Mouse (Mus musculus) C2C12 (cell line): ENCODE measurements at regions not wholly inside any gene's neighbourhood (a gene's known extent, or its start where the extent isn't known, plus 50 kb on each side); places are given as distances from the start of the nearest gene placed in this dataset.
"Not testable (repeated sequence)": the region's sequence is repeated elsewhere in the genome, so short reads cannot be mapped to it uniquely, and the experiment has no call there.

Experiments used
- H3K27me3 ChIP-seq: one replicate; pipeline ENCODE4 v1.6.1; 2011; ENCODE audit not compliant: control insufficient read depth, insufficient read depth, insufficient read length
- H3K36me3 ChIP-seq: one replicate; pipeline ENCODE4 v1.6.1; 2011; ENCODE audit not compliant: control insufficient read depth, insufficient read depth
- H3K4me3 ChIP-seq: one replicate; pipeline ENCODE4 v1.5.1; 2011; ENCODE audit warnings: mild to moderate bottlenecking, control low read depth; ENCODE audit not compliant: poor library complexity, insufficient read depth, severe bottlenecking
- H3K79me2 ChIP-seq: one replicate; pipeline ENCODE4 v1.6.1; 2011; ENCODE audit not compliant: control insufficient read depth, insufficient read depth
- H3K79me3 ChIP-seq: one replicate; pipeline ENCODE4 v1.6.1; 2011; ENCODE audit warnings: low read depth, control low read depth
- H3ac ChIP-seq: one replicate; pipeline ENCODE3; 2011; ENCODE audit warnings: low read depth; ENCODE audit not compliant: control insufficient read depth, insufficient read length
- CEBPB ChIP-seq: IDR thresholded peaks from one replicate; pipeline ENCODE4 v1.6.1; 2011; ENCODE audit warnings: low read depth, mild to moderate bottlenecking, control low read depth, moderate library complexity
- CTCF ChIP-seq: IDR thresholded peaks from one replicate; pipeline ENCODE4 v1.5.1; 2011; ENCODE audit not compliant: control insufficient read depth, insufficient read depth, insufficient read length
- FOSL1 ChIP-seq: IDR thresholded peaks from one replicate; pipeline ENCODE4 v1.8.0; 2011; ENCODE audit warnings: mild to moderate bottlenecking, low read length; ENCODE audit not compliant: poor library complexity, insufficient read depth, severe bottlenecking
- MAX ChIP-seq: IDR thresholded peaks from one replicate; pipeline ENCODE4 v1.6.1; 2011; ENCODE audit warnings: mild to moderate bottlenecking, control low read depth
- MYOD1 ChIP-seq: IDR thresholded peaks from one replicate; pipeline ENCODE4 v1.6.1; 2011; ENCODE audit warnings: low read depth; ENCODE audit not compliant: control insufficient read depth, insufficient read length
- MYOG ChIP-seq: IDR thresholded peaks from one replicate; pipeline ENCODE4 v1.6.1; 2011; ENCODE audit not compliant: control insufficient read depth, insufficient read length; ENCODE audit errors: extremely low read depth
- USF1 ChIP-seq: IDR thresholded peaks from one replicate; pipeline ENCODE4 v1.6.1; 2011; ENCODE audit warnings: low read depth, mild to moderate bottlenecking, control low read depth, moderate library complexity

- not testable (repeated sequence) for H3ac ChIP-seq, H3K4me3 ChIP-seq, H3K79me3 ChIP-seq, H3K36me3 ChIP-seq, H3K79me2 ChIP-seq, H3K27me3 ChIP-seq
- TF ChIP-seq FOSL1: peak; percentile 44
- TF ChIP-seq MYOD1: peak; percentile 88
- peak; percentile 81 for TF ChIP-seq CEBPB
These were observed 1110.4 kb downstream of the Basp1 start for GRCm38 (mm10) chr15:24303123-24303522.

DNA sequence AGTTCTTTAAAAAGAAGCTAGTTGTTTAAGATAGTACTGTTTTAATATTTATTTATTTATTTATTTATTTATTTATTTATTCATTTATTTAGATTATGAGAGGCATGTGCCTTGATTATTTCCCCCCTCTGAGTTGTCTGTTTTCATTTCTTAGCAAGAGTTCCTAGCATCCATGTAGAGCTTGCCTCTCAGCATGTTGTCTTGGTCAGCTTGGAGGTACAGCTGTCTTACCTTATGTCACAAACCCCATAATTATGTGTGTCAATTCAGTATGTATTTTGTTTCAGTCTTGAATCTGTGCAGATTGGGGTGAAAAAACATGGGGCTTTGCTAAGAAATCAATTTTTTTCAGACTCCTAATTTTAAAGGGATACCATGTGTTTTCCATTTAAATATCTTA is 1116.3 kb downstream of the Basp1 start:
- no peak for TF ChIP-seq CEBPB
- TF ChIP-seq FOSL1: no peak
- TF ChIP-seq MAX: no peak
- no peak for TF ChIP-seq USF1
- no peak for TF ChIP-seq CTCF
- TF ChIP-seq MYOD1: no peak
- TF ChIP-seq MYOG: no peak
- Histone ChIP-seq H3ac (no peak overlapping the region), H3K27me3 (no peaks in the 10 kb centered on the region), H3K79me2 (no peaks in the 10 kb centered on the region), H3K36me3 (no peaks in the 10 kb centered on the region), H3K79me3 (no peaks in the 10 kb centered on the region), H3K4me3 (no peak overlapping the region)

DNA sequence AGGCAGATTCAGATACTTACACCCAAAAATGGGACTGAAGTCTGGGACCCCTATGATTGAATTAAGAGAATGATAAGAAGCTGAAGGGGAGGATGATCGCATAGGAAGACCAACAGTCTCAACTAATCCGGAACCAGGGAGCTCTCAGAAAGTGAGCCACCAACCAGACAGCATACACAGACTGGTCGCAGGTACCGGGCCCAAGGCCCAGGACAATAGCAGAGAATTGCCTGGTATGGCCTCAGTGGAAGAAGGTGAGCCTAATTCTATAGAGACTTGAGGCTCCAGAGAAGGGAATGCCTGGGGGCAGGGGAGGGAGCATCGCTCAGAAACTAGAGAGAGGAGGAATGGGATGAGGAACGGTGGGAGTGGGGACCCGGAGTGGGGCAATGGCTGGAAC is 1116.8 kb downstream of the Basp1 start:
- Histone ChIP-seq H3K4me3 (no peak overlapping the region), H3K27me3 (no peaks in the 10 kb centered on the region), H3K36me3 (no peaks in the 10 kb centered on the region), H3K79me2 (no peaks in the 10 kb centered on the region), H3ac (no peak overlapping the region), H3K79me3 (no peaks in the 10 kb centered on the region)
- TF ChIP-seq CTCF (no peak), MYOD1 (no peak), MYOG (no peak), USF1 (no peak), MAX (no peak), CEBPB (no peak), FOSL1 (no peak)

DNA sequence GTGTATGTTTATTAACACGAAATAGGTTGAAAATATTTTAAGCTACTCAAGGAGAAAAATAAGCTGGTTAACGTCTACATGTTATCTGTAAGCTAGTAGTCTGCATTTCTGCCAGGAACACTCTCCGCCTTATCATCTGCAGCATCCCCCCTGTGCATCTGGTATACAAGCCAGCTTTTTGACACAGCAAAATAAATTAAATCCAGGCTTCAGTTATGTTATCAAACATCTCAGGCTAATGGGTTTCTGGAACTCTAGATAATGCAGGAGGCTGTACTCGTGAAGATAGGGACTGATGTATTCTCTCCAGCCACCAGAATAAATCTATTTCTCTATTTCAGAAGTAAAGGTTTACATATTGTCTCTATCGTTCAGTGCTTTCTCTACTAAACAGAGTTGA is 1138.5 kb downstream of the Basp1 start:
- H3K79me3 ChIP-seq: no peaks in the 10 kb centered on the region
- no peaks in the 10 kb centered on the region for H3K79me2 ChIP-seq
- H3ac ChIP-seq: no peak overlapping the region
- TF ChIP-seq CTCF (no peak), MAX (no peak), MYOD1 (no peak), MYOG (no peak), USF1 (no peak), CEBPB (no peak), FOSL1 (no peak)
- H3K27me3 ChIP-seq: no peaks in the 10 kb centered on the region
- H3K36me3 ChIP-seq: no peaks in the 10 kb centered on the region
- H3K4me3 ChIP-seq: no peak overlapping the region

DNA sequence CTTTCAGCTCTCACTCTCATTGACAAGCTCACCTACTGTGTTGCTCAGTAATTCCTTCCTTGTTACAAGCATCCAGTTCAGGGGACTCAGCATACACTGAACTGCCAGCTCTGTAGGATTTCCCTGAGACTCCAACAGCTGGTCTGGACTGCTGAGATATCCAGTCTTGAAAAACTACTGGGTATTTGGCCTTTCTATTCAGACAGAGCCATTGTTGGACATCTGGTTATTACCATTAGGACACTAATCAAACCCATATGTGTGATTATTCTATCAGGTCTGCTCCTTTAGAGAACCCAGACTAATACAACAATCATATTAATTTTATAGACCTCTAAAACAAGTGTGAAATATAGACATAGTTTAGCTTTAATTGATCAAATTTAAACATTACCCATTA is 1146.2 kb downstream of the Basp1 start:
- Histone ChIP-seq H3K4me3 (no peak overlapping the region), H3ac (no peak overlapping the region), H3K79me2 (no peaks in the 10 kb centered on the region), H3K79me3 (no peaks in the 10 kb centered on the region), H3K36me3 (no peaks in the 10 kb centered on the region), H3K27me3 (no peaks in the 10 kb centered on the region)
- TF ChIP-seq CTCF: no peak
- no peak for TF ChIP-seq MYOG
- TF ChIP-seq CEBPB: no peak
- no peak for TF ChIP-seq FOSL1
- TF ChIP-seq MYOD1: no peak
- TF ChIP-seq USF1: no peak
